Mouse (Mus musculus) stomach, embryonic 16.5 days (tissue): ENCODE data around the gene Nfic. TPM values are rescaled to one million over a fixed set of nuclear protein-coding genes. Genes with fewer than 3 reads are reported as not detected.
A peak's percentile ranks its signal among the peaks of the same experiment; 100 is the strongest.

Source experiments
- ATAC-seq: fragments of 200-750 bp; cut with Nextera tagmentation; 2 replicates; pipeline ENCODE4 v1.8.0; 2017; ENCODE audit warnings: moderate number of reproducible peaks, moderate TSS enrichment; ENCODE audit not compliant: insufficient read depth, low FRiP score
- H3K27ac ChIP-seq: fragments of 300-500 bp; sonication (generic); 2 replicates; pipeline ENCODE4 v1.5.1; 2014; ENCODE audit warnings: low read length
- H3K27me3 ChIP-seq: fragments of 300-500 bp; sonication (generic); 2 replicates; pipeline ENCODE4 v1.6.1; 2014; ENCODE audit warnings: low read length, control low read depth, mixed read lengths; ENCODE audit not compliant: control insufficient read depth, insufficient read depth
- H3K36me3 ChIP-seq: fragments of 300-500 bp; sonication (generic); 2 replicates; pipeline ENCODE4 v1.6.1; 2014; ENCODE audit warnings: low read length; ENCODE audit not compliant: control insufficient read depth, insufficient read depth
- H3K4me1 ChIP-seq: fragments of 300-500 bp; sonication (generic); 2 replicates; pipeline ENCODE4 v1.6.1; 2014; ENCODE audit warnings: low read length, control low read depth, mixed read lengths; ENCODE audit not compliant: control insufficient read depth, insufficient read depth
- H3K4me2 ChIP-seq: fragments of 300-500 bp; sonication (generic); 2 replicates; pipeline ENCODE4 v1.6.1; 2014; ENCODE audit warnings: low read depth, low read length, mixed read lengths
- H3K4me3 ChIP-seq: fragments of 300-500 bp; sonication (generic); replicated peaks from 2 replicates; pipeline ENCODE4 v1.5.1; 2014; ENCODE audit warnings: mild to moderate bottlenecking, low read length
- H3K9ac ChIP-seq: fragments of 300-500 bp; sonication (generic); 2 replicates; pipeline ENCODE4 v1.6.1; 2014; ENCODE audit warnings: low read length
- H3K9me3 ChIP-seq: fragments of 300-500 bp; sonication (generic); replicated peaks from 2 replicates; pipeline ENCODE4 v1.6.1; 2016; ENCODE audit warnings: low read length, control low read depth; ENCODE audit not compliant: control insufficient read depth
- WGBS: fragments of 180-500 bp; shearing (Covaris S2); extraction: QIAGEN DNeasy Blood & Tissue Kit; methylation state at CpG from one replicate; pipeline ENCODE4 v1.1.7; 2014; 5-methylcytosine and 5-hydroxymethylcytosine counted together
- polyA plus RNA-seq: library from polyadenylated mRNA; unstranded; fragments of >200 nt; fragmentation: Nextera tagmentation; extraction: Ambion mirVana; gene quantifications from 2 replicates; pipeline ENCODE4 v1.2.1, GENCODE M21; 2015

Nfic gene
- polyA plus RNA-seq, 1 experiment from 2014 or later, result 74.8 TPM

DNA sequence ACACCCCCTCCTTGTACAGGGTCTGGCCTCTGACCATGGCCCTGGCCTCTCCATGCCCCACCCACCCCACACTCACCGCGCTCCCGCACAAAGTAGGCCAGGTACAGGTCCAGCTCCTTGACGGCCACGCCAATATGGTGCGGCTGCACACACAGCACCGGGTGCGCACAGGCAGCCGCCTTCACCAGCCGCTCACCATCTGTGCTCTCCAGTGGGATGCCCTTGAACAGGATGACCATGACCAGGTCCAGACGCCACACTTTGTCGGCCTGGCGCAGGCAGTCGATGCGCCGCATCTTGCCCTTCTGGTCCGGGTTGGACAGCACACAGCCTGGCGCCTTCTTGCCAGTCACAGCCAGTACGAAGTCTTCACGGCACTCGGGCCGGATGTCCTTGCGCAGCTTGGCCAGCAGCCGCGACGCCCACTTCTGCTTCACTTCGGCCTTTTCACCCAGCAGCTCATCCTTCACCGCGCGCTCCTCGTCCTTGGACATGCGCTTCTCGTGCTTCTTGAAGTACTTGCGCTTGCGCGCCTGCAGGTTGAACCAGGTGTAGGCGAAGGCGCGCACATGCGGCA lies 35.2 kb downstream of the Nfic start:
- no peaks in the 10 kb centered on the region; the same call in 1 of the 2 replicates for H3K36me3 ChIP-seq
- no peaks in the 10 kb centered on the region for H3K27me3 ChIP-seq
- no peak overlapping the region for H3K4me2 ChIP-seq
- ATAC-seq, result no peak
- H3K9me3 ChIP-seq, result no peaks in the 10 kb centered on the region
- no peak overlapping the region for H3K4me3 ChIP-seq
- H3K4me1 ChIP-seq, result peaks cover 48% of the 10 kb centered on the region
- WGBS, result 85% methylated on average over 40 of the region's 40 CpGs
- no peak overlapping the region for H3K27ac ChIP-seq
- no peak overlapping the region for H3K9ac ChIP-seq

DNA sequence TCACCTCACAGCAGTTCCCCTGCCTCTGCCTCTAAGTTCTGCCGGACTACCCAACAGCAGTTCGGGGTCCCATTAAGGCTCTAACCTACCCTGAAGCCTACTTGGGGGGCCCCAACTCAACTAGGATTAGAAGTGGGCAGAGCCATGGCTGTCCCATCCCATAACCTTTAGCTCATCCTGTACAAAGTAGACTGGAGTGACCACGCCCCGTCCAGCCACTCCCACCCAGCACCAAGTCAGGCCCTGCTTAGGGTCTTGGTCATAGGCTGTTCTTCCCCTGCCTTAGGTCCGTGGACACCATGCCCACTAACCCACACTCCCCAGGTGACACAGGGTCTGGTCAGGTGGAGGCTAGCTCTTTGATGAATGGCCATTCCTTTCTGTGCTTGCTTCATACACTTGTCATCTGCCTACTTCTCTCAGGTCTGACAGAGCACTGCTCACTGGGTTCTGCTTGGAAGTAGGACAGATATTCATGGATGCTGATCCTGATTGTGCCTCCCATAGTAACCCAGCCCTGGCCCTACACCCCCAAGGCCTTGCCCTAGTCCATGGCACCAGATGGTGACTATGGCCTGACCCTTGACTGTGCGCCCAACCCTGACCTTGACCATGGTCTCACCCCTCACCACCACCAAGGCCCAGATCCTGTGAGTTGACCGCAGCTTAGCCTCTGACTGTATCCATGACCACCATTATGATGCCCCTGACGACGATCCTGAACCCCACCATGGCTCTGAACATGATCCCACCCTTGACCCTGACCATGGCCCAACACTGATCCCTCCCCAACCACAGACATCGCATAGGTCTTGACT lies 36.1 kb downstream of the Nfic start:
- 92% methylated on average over 10 of the region's 10 CpGs for WGBS
- Histone ChIP-seq H3K4me3 (no peak overlapping the region), H3K27me3 (no peaks in the 10 kb centered on the region), H3K9me3 (no peaks in the 10 kb centered on the region), H3K4me2 (no peak overlapping the region), H3K27ac (no peak overlapping the region), H3K36me3 (no peaks in the 10 kb centered on the region; the same call in 1 of the 2 replicates), H3K4me1 (peaks cover 48% of the 10 kb centered on the region), H3K9ac (peak overlapping the region; percentile 16; the same call in 1 of the 2 replicates)
- ATAC-seq, result no peak

DNA sequence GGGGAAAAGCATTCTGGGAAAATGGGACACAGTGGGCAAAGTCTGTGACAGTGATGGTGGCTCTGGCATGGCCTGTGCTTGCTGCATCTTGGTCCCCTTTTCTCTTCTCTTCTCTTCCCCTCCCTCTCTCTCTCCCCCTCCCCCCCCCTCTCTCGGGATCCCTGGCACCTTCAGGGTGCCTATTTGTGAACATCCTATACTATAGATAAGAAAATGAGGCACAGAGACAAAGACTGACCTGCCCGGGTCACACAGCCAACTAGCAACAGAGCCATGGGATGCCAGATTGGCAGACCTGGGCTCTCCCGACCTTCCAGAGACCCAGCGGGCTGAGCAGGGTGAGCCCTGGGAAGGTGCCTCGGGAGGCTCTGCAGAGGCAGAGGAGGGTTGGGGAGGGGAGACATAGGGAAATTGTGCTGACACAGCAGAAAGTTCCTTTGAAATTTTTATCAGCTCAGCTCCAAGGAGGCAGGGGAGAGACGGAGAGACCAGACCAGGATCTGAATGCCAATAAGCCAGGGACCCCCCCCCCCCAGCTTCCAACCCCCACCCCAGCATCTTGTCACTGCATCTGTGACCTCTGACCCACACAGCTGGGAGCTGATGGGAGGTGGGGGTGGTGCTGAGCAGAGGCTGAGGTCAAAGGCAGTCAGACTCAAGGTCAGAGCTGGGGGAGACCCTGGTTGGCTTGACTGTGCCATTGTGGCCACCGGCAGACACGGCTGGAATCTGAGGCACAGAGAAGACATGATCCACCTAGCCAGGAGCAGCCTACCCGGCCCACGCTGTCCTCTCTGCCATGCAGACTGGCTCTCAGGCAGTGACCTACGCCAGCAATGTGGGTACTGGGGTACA lies 37.0 kb downstream of the Nfic start:
- no peaks in the 10 kb centered on the region for H3K9me3 ChIP-seq
- no peak overlapping the region for H3K4me3 ChIP-seq
- ATAC-seq, result no peak
- no peaks in the 10 kb centered on the region; the same call in 1 of the 2 replicates for H3K36me3 ChIP-seq
- H3K4me2 ChIP-seq, result no peak overlapping the region
- no peaks in the 10 kb centered on the region for H3K27me3 ChIP-seq
- no peak overlapping the region for H3K27ac ChIP-seq
- H3K4me1 ChIP-seq, result peaks cover 51% of the 10 kb centered on the region
- peak overlapping the region; percentile 16; the same call in 1 of the 2 replicates for H3K9ac ChIP-seq
- 59% methylated on average over 11 of the region's 11 CpGs for WGBS

DNA sequence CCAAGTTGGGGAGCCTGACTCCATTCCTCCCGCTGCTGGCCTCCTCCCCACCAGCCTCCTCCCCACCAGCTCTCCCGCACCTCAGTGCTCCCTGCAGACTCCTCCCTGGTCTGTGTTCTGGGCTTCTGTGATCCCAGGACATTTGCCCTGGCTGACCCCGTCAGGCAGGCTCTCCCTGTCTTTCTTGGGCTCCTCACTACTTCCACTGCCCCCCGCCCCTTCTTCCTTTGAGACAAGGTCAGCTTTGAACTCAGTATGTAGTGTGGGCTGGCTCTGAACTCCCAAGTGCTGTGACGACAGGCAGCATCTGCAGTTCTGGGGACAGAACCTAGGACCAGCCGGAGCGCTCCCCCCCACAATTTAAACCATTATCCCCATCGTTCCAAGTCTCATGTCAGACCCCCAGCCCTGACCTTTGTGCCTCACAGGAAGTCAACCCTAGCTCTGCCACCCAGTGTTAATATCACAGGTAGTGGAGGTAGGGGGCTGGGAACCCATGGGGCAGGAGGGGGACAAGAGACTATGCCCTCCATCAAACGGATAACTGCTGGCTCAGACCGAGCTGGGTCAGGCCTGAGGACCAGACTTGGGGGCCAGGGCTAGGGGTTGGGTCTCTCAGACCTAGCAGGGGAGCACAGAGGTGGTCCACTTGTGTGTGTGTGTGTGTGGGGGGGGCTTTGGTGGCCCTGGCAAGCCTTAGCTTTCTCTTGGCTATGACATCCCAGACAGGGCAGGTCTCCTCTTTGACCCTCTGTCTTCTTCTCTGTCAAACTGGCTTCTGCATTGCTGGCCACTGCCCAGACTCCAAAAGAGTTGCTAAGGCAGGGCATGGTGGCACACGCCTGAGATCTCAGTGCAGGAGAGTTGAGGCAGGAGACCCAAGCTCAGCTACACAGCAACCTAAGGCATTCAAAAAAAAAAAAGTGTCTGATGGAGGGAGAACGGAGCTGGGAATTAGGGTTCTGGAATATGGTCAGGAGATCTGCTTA lies 37.9 kb downstream of the Nfic start:
- Histone ChIP-seq H3K27me3 (no peaks in the 10 kb centered on the region), H3K27ac (peak overlapping the region; percentile 88), H3K4me1 (peaks cover 60% of the 10 kb centered on the region), H3K4me2 (peak overlapping the region; percentile 64), H3K4me3 (peak overlapping the region; percentile 40), H3K9me3 (no peaks in the 10 kb centered on the region), H3K9ac (peak overlapping the region; percentile 69), H3K36me3 (no peaks in the 10 kb centered on the region; the same call in none of the 2 replicates)
- 48% methylated on average over 12 of the region's 12 CpGs for WGBS
- ATAC-seq, result no peak

DNA sequence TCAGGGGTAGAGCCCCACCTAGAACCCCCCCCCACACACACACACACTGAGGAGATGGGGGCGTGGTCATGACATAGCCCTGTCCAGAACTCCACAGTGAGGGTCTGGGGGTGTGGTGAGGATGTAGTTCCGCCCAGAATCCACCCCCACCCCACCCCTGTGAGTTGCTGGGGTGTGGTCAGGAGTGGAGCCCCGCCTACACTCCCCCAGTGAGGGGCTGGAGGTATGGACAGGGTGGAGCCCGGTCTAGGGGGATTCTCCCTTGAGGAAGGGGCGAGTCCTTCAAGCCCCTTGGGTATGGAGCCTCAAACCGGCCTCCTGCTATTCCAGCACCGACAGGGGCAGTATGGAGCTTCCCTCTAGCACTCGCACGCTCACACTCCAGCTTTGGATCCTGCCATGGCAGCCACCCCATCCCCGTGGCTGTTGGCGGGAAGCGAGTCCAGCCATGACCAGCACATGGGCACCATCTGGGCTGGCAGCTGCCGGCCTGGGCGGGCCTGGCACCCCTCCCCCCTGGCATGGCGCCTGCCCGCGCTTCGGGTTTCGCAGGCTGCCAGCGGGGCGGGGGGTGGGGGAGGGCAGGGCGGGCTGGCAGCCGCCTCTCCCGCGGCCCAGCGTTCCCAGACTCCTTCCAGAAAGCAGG lies 38.7 kb downstream of the Nfic start:
- WGBS, result 3% methylated on average over 24 of the region's 26 CpGs
- no peaks in the 10 kb centered on the region; the same call in none of the 2 replicates for H3K36me3 ChIP-seq

DNA sequence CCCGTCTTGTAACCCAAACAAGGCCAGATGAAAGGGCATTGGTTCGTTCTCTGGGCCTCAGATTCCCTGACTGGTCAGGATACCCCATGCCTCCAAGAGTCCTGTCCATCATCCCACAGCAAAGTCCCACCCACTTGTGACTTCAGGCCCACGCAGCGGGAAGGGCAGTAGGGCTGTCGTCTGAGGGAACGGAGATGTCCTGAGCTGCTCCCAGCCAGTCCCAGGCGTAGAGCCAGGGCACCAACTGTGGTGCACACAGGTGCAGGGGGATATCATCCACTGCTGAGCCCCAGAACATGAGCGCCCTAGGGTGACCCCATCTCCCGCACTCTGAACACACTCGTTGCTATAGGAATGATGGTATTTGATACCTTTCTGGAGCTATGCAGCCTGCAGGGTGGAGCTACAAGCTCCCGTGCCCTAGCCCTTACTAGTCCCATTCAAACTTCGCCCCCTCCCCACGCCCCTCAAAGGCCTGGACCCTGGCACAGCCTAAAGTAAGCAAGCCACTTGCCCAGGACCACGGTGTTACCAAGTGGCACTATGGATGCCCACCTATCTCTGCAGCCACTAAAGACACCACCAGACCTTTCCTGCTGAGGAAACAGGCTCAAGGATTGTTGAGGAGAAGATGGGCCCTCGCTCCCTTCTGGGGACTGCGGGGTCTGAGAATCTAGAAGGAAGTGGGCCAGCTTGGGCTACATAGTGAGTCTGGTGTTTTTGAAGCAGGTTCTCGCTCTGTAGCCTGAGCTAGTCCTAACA lies 39.7 kb downstream of the Nfic start:
- peak overlapping the region; percentile 14; the same call in 1 of the 2 replicates for H3K9ac ChIP-seq
- H3K4me2 ChIP-seq, result no peak overlapping the region
- H3K4me1 ChIP-seq, result peaks cover 78% of the 10 kb centered on the region
- H3K9me3 ChIP-seq, result no peaks in the 10 kb centered on the region
- no peak overlapping the region for H3K4me3 ChIP-seq
- peak overlapping the region; percentile 88 for H3K27ac ChIP-seq
- ATAC-seq, result no peak
- H3K27me3 ChIP-seq, result no peaks in the 10 kb centered on the region
- no peaks in the 10 kb centered on the region; the same call in none of the 2 replicates for H3K36me3 ChIP-seq
- WGBS, result 61% methylated on average over 17 of the region's 17 CpGs

More for the DNA sequence above, 38.7 kb downstream of the Nfic start:
- peak overlapping the region; percentile 88 for H3K27ac ChIP-seq
- H3K9me3 ChIP-seq, result no peaks in the 10 kb centered on the region
- peak overlapping the region; percentile 69 for H3K9ac ChIP-seq
- peak overlapping the region; percentile 64 for H3K4me2 ChIP-seq
- peak overlapping the region; percentile 40 for H3K4me3 ChIP-seq
- no peaks in the 10 kb centered on the region for H3K27me3 ChIP-seq
- ATAC-seq, result peak; percentile 73
- H3K4me1 ChIP-seq, result peaks cover 68% of the 10 kb centered on the region

DNA sequence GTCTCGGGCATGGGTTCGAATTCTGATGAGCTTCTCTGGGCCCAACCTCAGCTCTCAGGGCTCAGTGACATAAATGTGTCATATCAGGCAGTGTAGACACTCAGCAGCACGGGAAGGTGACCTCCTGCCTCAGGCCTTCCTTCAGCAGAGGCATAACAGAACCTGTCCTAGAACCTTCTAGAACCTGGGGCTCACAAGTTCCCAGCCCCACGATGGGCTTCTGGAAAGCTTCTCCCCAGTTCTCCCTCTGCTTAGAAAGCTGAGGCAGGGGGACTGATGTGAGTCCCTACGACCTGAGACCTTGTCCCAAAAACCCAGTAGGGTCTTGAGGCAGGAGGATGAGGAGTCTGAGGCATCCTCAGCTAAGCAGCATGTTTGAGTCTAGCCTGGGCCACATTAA lies 40.3 kb downstream of the Nfic start:
- Histone ChIP-seq H3K4me1 (peaks cover 84% of the 10 kb centered on the region), H3K27me3 (no peaks in the 10 kb centered on the region), H3K4me2 (no peak overlapping the region)

More for the DNA sequence above, 40.3 kb downstream of the Nfic start:
- 79% methylated on average over 5 of the region's 5 CpGs for WGBS
- Histone ChIP-seq H3K4me3 (no peak overlapping the region), H3K27ac (peak overlapping the region; percentile 53; the same call in 1 of the 2 replicates), H3K9ac (peak overlapping the region; percentile 14; the same call in 1 of the 2 replicates), H3K9me3 (no peaks in the 10 kb centered on the region), H3K36me3 (no peaks in the 10 kb centered on the region; the same call in none of the 2 replicates)
- ATAC-seq, result no peak
